Mouse (Mus musculus) kidney, postnatal 10 days (tissue): Measurements from ENCODE around the gene Olfr374.
"Not testable (repeated sequence)": the region's sequence is repeated elsewhere in the genome, so short reads cannot be mapped to it uniquely, and the experiment has no call there.

ENCODE experiments used
- DNase-seq: peaks from one replicate; pipeline ENCODE4 v3.0.0; 2021; ENCODE audit warnings: mixed read lengths

Olfr374 gene

GRCm38 (mm10) chr8:72106740-72107139 lies at the start of gene Olfr374:
Olfr374 (plus strand) TSS chr8:72107040.
- no peak for DNase-seq

GRCm38 (mm10) chr8:72057643-72058042 lies 49.2 kb upstream of the Olfr374 start:
- not testable (repeated sequence) for DNase-seq

GRCm38 (mm10) chr8:72066819-72067399 lies 39.9 kb upstream of the Olfr374 start:
- not testable (repeated sequence) for DNase-seq

- not testable (repeated sequence) for DNase-seq
These were observed 24.0 kb upstream of the Olfr374 start, which contains the start of gene Olfr373 for GRCm38 (mm10) chr8:72082877-72083276. Olfr373 (plus strand) TSS chr8:72083177.

- DNase-seq = no peak
These were observed 22.1 kb upstream of the Olfr374 start for GRCm38 (mm10) chr8:72084744-72085143.

- not testable (repeated sequence) for DNase-seq
These were observed 19.2 kb upstream of the Olfr374 start for GRCm38 (mm10) chr8:72087611-72088010.

GRCm38 (mm10) chr8:72096721-72097120 lies 10.1 kb upstream of the Olfr374 start:
- DNase-seq = not testable (repeated sequence)

GRCm38 (mm10) chr8:72099377-72100103 lies 7.3 kb upstream of the Olfr374 start:
- peak; percentile 74 for DNase-seq

GRCm38 (mm10) chr8:72105165-72105564 lies 1.7 kb upstream of the Olfr374 start:
- DNase-seq = no peak

GRCm38 (mm10) chr8:72110876-72111275 lies 4.0 kb downstream of the Olfr374 start:
- DNase-seq = no peak

GRCm38 (mm10) chr8:72112486-72112885 lies 5.6 kb downstream of the Olfr374 start:
- no peak for DNase-seq

GRCm38 (mm10) chr8:72115202-72115601 lies 8.4 kb downstream of the Olfr374 start:
- no peak for DNase-seq

GRCm38 (mm10) chr8:72118616-72119015 lies 11.8 kb downstream of the Olfr374 start:
- DNase-seq = no peak

- not testable (repeated sequence) for DNase-seq
These were observed 14.6 kb downstream of the Olfr374 start for GRCm38 (mm10) chr8:72121486-72121885.

GRCm38 (mm10) chr8:72121997-72122396 lies 15.2 kb downstream of the Olfr374 start:
- DNase-seq = no peak

- no peak for DNase-seq
These were observed 21.0 kb downstream of the Olfr374 start for GRCm38 (mm10) chr8:72127834-72128233.

- peak; percentile 76 for DNase-seq
These were observed 24.4 kb downstream of the Olfr374 start for GRCm38 (mm10) chr8:72131251-72131650.

GRCm38 (mm10) chr8:72131901-72132300 lies 25.1 kb downstream of the Olfr374 start:
- no peak for DNase-seq

GRCm38 (mm10) chr8:72132417-72132816 lies 25.6 kb downstream of the Olfr374 start:
- DNase-seq = no peak

- peak; percentile 76 for DNase-seq
These were observed 26.1 kb downstream of the Olfr374 start for GRCm38 (mm10) chr8:72132891-72133290.

GRCm38 (mm10) chr8:72133507-72133906 lies 26.7 kb downstream of the Olfr374 start:
- peak; percentile 30 for DNase-seq

GRCm38 (mm10) chr8:72134756-72135445 lies 28.1 kb downstream of the Olfr374 start, which contains the start of gene Tpm4:
Tpm4 (plus strand) TSS chr8:72134975.
- peak; percentile 90 for DNase-seq

- peak; percentile 72 for DNase-seq
These were observed 28.8 kb downstream of the Olfr374 start for GRCm38 (mm10) chr8:72135446-72136301.
